Mouse (Mus musculus) kidney, postnatal 10 days (tissue): Measurements from ENCODE around the gene Cdkl1.

ENCODE experiments used
- DNase-seq: peaks from one replicate; pipeline ENCODE4 v3.0.0; 2021; ENCODE audit warnings: mixed read lengths

Gene Cdkl1

DNA sequence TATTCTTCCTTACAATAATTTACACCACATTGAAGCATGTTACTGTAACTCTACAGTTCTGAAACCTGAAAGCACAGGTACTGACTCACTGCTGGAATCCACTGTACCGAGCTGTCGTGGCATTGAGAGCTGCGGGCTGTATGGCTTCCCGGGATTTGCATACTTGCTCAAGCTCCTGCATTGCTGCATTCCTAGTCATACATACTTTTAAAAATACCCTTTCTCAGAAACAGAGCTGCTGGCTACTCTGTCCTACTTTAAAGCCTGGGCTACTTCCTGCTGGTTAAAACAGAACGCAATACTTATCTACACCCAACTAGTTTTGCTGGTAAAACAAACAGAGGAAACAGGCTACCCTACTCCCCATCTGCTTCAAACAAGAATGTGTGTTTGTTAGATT, 46.9 kb downstream of the Cdkl1 start:
- no peak for DNase-seq

DNA sequence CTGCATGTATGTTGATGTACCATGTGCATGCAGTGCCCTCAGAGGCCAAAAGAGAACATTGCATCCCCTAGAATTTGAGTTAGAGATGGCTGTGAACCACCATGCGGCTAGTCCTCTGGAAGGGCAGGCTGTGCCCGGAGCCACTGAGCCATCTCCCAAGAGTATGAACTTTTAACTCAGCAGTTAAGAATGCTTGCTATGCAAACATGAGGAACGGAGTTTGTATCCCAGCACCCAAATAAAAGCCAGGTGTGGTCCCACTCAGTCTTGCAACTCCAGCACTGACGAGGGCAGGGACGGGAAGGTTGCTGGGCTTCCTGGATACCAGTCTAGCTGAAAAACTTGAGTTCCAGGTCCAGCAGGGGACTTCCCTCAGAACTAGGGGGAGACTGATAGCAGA, 49.1 kb downstream of the Cdkl1 start:
- DNase-seq = peak; percentile 19

DNA sequence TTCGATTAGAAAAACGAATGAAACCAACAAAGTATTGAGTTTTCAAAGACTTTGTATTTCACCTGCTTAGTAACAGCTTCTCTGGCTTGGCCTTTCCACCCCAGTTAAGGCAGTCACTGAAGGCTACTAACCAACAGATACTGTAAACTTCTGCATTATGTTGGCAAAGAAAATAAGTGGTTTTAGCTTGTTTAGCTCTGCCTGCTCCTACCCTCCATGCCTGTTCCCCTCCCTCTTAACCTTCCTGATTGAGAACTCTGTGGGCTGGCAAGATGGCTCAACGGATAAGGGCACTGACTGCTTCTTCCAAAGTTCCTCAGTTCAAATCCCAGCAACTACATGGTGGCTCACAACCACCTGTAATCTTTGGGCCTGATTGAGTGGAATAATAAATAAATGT, 57.1 kb downstream of the Cdkl1 start:
- DNase-seq = no peak

DNA sequence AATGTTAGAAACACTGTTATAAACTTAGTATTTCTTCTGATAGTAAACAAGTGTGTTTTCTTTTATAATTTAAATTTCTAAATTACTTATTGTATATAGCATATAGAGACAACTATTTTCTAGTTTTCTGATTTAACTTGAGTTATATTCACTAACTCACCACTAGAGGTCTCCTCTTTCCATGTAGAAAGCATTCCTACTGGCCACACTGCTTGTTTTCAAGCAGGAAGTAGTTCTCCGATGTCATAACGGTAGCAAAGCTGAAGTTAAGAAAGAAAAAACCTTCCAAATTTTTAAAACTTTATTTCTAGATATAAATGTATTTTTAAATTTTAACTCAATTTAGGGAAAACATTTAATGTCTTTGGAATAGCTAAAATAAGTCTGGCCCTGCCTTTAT, 57.5 kb downstream of the Cdkl1 start:
- no peak for DNase-seq

DNA sequence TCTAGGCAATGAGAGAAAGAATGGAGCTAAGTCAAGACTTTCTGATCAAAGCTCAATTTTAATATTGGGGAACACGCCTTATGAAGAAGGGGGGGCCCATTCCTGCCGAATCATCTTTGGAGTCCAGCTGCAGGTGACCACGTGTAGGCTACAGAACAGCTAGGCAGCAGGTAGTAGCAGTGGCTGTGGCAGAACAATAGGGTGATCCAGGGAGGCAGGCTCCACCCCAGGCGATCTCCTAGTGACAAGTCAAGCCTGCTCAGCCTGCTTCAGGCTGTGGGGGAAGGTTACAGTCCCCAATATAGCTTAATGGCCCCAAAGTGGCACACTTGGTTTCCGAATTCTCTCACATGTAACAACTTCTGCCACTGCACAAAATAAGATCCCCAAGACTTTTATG, 58.8 kb downstream of the Cdkl1 start:
- no peak for DNase-seq

DNA sequence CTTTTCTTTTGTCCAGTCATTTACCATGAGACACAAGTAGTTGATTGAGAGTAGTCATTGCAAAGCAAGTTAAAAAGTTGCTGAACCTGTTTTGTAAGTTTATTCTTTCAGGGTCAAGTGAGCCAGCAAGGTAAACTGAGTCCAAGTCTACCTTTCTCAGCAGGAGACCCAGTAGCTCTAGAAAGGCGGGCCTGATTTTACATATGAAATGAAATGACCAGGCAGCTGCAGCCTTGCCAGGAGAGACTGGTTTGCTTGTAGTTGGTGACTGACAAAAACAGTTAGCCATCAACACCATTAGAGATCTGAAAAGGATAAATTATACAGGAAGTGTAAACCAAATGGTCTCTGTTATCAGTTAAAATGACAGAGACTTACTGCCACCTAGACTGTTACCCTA, 60.8 kb downstream of the Cdkl1 start:
- no peak for DNase-seq

DNA sequence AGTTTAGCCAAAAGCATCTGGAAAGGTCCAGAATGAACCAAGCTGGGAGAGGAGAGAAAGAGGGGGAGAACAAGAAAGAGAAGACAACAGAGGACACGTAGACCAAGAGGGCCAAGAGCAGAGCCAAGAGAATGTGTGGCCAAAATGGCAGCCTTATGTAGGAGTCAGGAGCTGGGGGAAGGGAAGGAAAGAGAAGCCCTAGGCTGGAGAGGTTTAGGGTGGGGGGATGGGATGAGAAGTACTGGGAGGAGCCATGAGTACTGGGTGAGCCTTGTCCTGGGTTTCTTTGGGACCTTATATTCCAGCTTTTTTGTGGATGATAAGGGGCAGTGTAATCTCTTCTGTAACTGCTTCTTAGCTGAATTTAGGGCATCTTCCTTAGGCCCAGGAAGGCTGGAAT, 61.8 kb downstream of the Cdkl1 start:
- no peak for DNase-seq

DNA sequence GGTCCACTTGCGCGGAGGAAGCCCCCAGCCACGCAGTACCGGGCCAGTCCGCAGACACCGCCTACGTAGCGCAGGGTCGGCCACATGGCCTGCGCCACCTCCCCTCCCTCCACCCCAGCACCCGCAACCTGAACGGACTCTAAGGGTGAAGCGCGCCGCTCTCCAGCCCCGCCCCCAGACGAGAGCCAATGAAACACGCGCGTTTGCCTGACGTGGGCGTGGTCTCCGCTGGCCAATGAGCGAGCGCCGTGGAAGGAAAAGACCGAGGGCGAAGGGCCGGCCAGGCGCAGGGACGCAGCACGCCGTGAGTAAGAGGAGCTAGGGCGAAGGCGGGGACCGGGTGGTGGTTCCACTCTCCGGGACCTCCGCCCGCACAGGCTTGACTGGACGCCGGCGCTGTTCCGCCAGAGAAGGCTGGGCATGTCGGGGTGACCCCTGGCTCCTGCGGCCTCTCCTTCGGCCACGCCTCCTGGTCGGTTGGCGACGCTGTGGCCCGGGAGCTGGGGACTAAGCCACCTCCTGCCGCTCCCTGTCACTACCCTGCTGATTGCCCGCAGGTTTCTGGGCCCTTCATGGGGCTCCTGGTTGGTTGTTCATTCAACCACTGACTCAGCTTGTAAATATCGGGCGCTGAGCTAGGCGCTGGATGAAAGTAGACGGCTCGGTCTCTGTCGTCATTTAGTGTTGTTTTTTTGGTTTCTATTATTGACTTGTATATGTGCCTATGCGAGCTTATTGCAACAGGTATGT, 66.2 kb downstream of the Cdkl1 start, which contains the start of the genes L2hgdh and Atp5s:
Gene L2hgdh, minus strand, starts transcription at position 163 of the 750 bp plus-strand sequence.
Gene Atp5s, plus strand, starts transcription at position 240 of the 750 bp plus-strand sequence.
- DNase-seq = peak; percentile 99

DNA sequence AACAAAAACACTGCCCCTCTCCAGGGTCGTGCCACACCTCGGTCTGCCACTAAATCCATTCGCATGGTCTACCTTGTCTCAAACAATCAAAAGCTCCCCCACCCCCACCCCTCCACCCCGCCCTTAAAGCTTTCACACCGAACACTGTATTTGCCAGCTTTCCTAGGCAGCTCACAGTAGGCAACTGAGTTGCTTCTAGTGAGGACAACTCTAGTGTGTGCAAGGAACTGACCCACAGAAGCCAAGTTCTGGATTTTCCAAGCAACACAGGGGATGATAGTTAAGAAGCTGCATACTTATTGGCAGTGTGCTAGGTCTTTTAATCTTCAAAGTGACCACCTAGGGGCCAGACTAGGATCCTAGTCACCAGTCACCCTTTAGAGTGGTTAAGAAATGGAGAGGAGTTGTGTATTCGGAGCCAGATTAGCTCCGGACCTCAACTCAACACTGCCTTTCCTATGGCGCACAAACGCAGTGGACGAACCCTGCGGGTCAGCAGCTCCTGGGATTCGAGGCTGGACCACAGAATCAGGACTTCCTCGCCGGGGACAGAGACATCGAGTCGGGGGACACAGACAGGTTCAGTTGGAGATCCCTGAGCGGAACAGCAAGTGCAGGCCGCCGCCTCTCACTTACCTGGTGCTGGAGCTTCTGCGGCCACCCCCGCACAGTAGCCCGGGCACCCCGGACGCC, 66.9 kb downstream of the Cdkl1 start:
- no peak for DNase-seq

DNA sequence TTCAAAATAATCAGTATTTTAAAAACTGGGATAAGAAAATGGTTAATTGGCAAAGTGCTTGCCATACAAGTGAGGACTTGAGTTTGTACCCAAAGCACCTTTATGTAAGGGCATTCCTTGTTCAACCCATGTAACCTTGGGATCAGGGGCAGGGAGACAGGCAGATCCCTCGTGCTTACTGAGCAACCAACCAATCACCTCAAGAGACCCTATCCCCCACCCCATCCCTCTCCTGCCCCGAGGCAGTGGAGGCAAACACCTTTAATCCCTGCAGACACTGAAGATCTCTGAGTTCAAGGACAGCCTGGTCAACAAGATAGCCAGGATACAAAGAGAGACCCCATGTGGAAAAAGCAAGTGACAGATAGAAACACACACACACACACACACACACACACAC, 67.7 kb downstream of the Cdkl1 start:
- DNase-seq = no peak

DNA sequence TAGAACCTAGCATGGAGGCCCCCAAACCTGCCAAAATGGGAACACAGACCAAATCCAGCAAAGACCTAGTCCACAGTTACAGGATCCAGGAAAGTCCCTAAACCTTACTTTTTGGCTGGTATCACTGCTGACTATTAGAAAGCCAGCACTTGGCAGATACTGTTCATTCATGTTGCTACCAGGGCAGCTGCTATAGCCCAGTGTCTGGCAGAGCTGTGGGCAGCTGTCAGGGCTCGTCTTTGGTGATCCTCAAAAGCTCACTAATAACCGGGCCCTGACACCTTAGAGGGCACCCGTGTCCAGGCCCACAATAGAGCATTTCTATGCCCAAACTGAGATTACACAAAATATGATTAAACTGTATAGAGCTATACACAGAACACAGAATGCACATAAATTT, 68.2 kb downstream of the Cdkl1 start:
- no peak for DNase-seq

DNA sequence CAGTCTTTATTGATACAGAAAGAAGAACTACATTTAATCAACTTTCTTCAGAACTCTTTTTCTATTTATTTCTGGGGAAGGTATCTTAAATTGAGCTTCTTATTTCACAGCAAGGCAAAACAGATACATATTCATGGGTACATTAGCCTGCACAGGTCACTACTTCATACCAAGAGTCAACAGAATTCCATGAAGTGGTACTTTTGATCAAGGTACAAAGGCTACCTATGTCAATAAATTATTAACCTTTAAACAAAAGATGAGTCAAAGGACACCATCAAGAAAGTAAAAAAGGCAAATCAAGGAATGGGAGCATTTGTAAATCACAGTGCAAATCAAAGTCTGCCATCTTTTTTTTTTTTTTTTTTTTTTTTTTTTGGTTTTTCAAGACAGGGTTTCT, 77.4 kb downstream of the Cdkl1 start:
- no peak for DNase-seq

DNA sequence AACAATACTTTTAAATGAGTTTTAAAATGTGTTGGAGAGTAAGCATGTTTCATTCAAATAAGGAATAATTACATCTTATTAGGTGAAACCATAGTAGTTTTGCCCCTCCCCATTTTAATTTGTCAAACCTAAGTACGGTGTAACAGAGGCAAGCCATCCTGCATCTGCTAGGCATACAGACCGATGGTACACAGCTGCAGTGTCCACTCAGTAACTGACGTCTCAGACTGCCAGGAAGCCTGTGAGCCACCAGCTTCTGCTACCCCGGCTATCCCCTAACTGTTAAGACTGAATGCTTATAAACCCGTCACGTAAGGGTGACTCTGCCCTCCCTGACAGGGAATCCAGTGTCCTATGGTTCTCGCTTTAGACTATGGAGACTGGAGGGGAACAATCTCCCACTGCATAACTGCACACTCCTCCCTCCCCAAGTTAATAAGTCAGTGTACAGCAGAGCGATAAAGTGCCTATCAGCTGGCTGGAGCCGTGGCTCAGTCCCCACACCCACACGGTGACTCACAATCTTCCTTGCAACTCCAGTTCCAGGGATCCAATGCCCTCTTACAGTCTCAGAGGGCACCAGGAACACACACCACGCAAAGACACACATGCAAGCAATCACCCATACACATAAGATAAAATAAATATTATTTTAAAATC, 86.1 kb downstream of the Cdkl1 start:
- no peak for DNase-seq

DNA sequence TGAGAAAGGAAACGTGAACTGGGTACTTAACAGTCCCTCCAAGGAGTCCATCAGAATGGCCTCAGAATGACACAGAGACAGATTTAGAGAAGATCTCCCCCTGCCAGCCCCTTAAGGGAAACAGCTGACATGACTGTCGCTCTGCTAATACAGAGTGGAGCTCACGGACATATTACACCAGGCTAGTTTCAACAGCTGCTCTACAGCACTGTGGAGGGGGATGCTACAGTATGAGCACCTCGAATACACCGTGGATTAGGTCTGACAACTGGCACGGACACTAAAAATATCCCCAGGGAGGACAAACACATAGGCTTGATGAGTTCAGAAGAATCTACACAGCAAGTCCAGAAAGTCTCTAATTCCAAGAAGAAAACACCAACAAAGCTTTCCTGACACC, 92.7 kb downstream of the Cdkl1 start:
- no peak for DNase-seq
